Mouse (Mus musculus) heart, embryonic 12.5 days (tissue): ENCODE results near the gene 5430402E10Rik. TPM values are rescaled to one million over a fixed set of nuclear protein-coding genes. Genes with fewer than 3 reads are reported as not detected.
"Not testable (repeated sequence)": the region's sequence is repeated elsewhere in the genome, so short reads cannot be mapped to it uniquely, and the experiment has no call there.

Experiments used
- ATAC-seq: fragments of 200-750 bp; cut with Nextera tagmentation; 2 replicates; pipeline ENCODE4 v1.8.0; 2017; ENCODE audit warnings: moderate TSS enrichment, moderate library complexity; ENCODE audit not compliant: insufficient number of reproducible peaks, low FRiP score
- H3K27ac ChIP-seq: fragments of 300-500 bp; sonication (generic); 2 replicates; pipeline ENCODE4 v1.5.1; 2016; ENCODE audit warnings: mild to moderate bottlenecking, moderate library complexity; ENCODE audit not compliant: poor library complexity, severe bottlenecking
- H3K27me3 ChIP-seq: fragments of 300-500 bp; sonication (generic); replicated peaks from 2 replicates; pipeline ENCODE4 v1.6.1; 2016; ENCODE audit warnings: mild to moderate bottlenecking, moderate library complexity
- H3K36me3 ChIP-seq: fragments of 300-500 bp; sonication (generic); 2 replicates; pipeline ENCODE4 v1.6.1; 2016; ENCODE audit warnings: mild to moderate bottlenecking, moderate library complexity
- H3K4me1 ChIP-seq: fragments of 300-500 bp; sonication (generic); replicated peaks from 2 replicates; pipeline ENCODE4 v1.6.1; 2016; ENCODE audit warnings: mild to moderate bottlenecking
- H3K4me2 ChIP-seq: fragments of 300-500 bp; sonication (generic); 2 replicates; pipeline ENCODE4 v1.6.1; 2016; ENCODE audit warnings: mild to moderate bottlenecking, moderate library complexity
- H3K4me3 ChIP-seq: fragments of 300-500 bp; sonication (generic); 2 replicates; pipeline ENCODE4 v1.5.1; 2016; ENCODE audit warnings: mild to moderate bottlenecking
- H3K9ac ChIP-seq: fragments of 300-500 bp; sonication (generic); 2 replicates; pipeline ENCODE4 v1.6.1; 2016; ENCODE audit warnings: mild to moderate bottlenecking, moderate library complexity
- H3K9me3 ChIP-seq: fragments of 300-500 bp; sonication (generic); replicated peaks from 2 replicates; pipeline ENCODE4 v1.6.1; 2016; ENCODE audit warnings: mild to moderate bottlenecking, moderate library complexity
- WGBS: fragments of 180-500 bp; shearing (Covaris S2); methylation state at CpG from one replicate; pipeline ENCODE4 v1.1.7; 2016; 5-methylcytosine and 5-hydroxymethylcytosine counted together
- polyA plus RNA-seq: library from polyadenylated mRNA; unstranded; fragments of >200 nt; fragmentation: Nextera tagmentation; extraction: Ambion mirVana; gene quantifications from 2 replicates; pipeline ENCODE4 v1.2.1, GENCODE M21; 2016

5430402E10Rik gene
- not detected in 2 replicates for polyA plus RNA-seq

- not testable (repeated sequence) for H3K27me3 ChIP-seq, H3K9ac ChIP-seq, H3K36me3 ChIP-seq, H3K9me3 ChIP-seq, H3K4me3 ChIP-seq, H3K27ac ChIP-seq, H3K4me1 ChIP-seq, ATAC-seq, H3K4me2 ChIP-seq
- 88% methylated on average over 1 of the region's 1 CpGs for WGBS
Observed at GRCm38 (mm10) chrX:77924962-77925361, at the start of gene 5430402E10Rik. Gene 5430402E10Rik (minus strand): TSS chrX:77925062.

GRCm38 (mm10) chrX:77880033-77880432 is 44.8 kb downstream of the 5430402E10Rik start:
- H3K9ac ChIP-seq, H3K9me3 ChIP-seq, H3K27ac ChIP-seq, ATAC-seq, H3K27me3 ChIP-seq, H3K4me1 ChIP-seq, H3K4me3 ChIP-seq, H3K4me2 ChIP-seq, H3K36me3 ChIP-seq: not testable (repeated sequence)
- 40% methylated on average over 2 of the region's 4 CpGs for WGBS

Other genes starting within 250 kb of the 5430402E10Rik start
- 11.4 and 12.7 TPM in 2 replicates for gene Prkx, start 128.8 kb downstream of the 5430402E10Rik start, polyA plus RNA-seq
- gene Pbsn, start 71.4 kb downstream of the 5430402E10Rik start, polyA plus RNA-seq: not detected in 2 replicates
- not detected in 2 replicates for gene Gm14744, start 60.3 kb downstream of the 5430402E10Rik start, polyA plus RNA-seq
- not detected in 2 replicates for gene Obp1a, start 166.3 kb upstream of the 5430402E10Rik start, polyA plus RNA-seq
- not detected in 2 replicates for gene Gm5938, start 200.4 kb upstream of the 5430402E10Rik start, polyA plus RNA-seq